Mouse (Mus musculus) liver, postnatal 0 days (tissue): ENCODE results near the gene Arglu1.

Source experiments
- CTCF ChIP-seq: sonication (generic); IDR thresholded peaks from 2 replicates; pipeline ENCODE4 v1.5.1; 2016; ENCODE audit warnings: antibody characterized with exemption, low read depth
- EP300 ChIP-seq: IDR thresholded peaks from 2 replicates; pipeline ENCODE4 v1.6.1; 2016; ENCODE audit warnings: antibody characterized with exemption, low read depth, mild to moderate bottlenecking

- no peak for TF ChIP-seq CTCF
- TF ChIP-seq EP300: no peak
These were observed 42.5 kb downstream of the Arglu1 start for GRCm38 (mm10) chr8:8647824-8648223.
